Mouse (Mus musculus): Measurements from ENCODE around the gene Fads3. TPM values are rescaled to one million over a fixed set of nuclear protein-coding genes. Genes with fewer than 3 reads are reported as not detected.
A peak's percentile ranks its signal among the peaks of the same experiment; 100 is the strongest.

Fads3 gene
- polyA plus RNA-seq, 1 experiment from 2014 or later: 9.1 TPM

GRCm38 (mm10) chr19:10042232-10042631, 863 bp downstream of the Fads3 start:
- ATAC-seq: peak; percentile 18
- H3K4me3 ChIP-seq (replicated peaks): peak overlapping the region; percentile 69
- no peaks in the 10 kb centered on the region for H3K9me3 ChIP-seq
- peaks cover 23% of the 10 kb centered on the region for H3K27me3 ChIP-seq
- peak overlapping the region; percentile 72 for H3K9ac ChIP-seq (replicated peaks)
- H3K27ac ChIP-seq: no peak overlapping the region
- no peaks in the 10 kb centered on the region for H3K36me3 ChIP-seq
- H3K4me1 ChIP-seq (replicated peaks): peaks cover 23% of the 10 kb centered on the region
- 52% methylated on average over 6 of the region's 6 CpGs for WGBS
- H3K4me2 ChIP-seq (replicated peaks): peak overlapping the region; percentile 99

GRCm38 (mm10) chr19:10042816-10043215, 1.4 kb downstream of the Fads3 start:
- Histone ChIP-seq H3K4me3 (replicated peaks) (peak overlapping the region; percentile 69), H3K27me3 (peaks cover 23% of the 10 kb centered on the region), H3K36me3 (no peaks in the 10 kb centered on the region), H3K4me1 (replicated peaks) (peaks cover 23% of the 10 kb centered on the region), H3K9ac (replicated peaks) (no peak overlapping the region), H3K4me2 (replicated peaks) (peak overlapping the region; percentile 99), H3K9me3 (no peaks in the 10 kb centered on the region), H3K27ac (no peak overlapping the region)
- 88% methylated on average over 4 of the region's 4 CpGs for WGBS
- ATAC-seq: no peak

GRCm38 (mm10) chr19:10043643-10044042, 2.3 kb downstream of the Fads3 start:
- 0 out of 2 replicates have a peak overlapping the region, but pooled peaks have one; percentile 5 for H3K4me2 ChIP-seq (replicated peaks)
- no peak overlapping the region for H3K4me3 ChIP-seq (replicated peaks)
- H3K9me3 ChIP-seq: no peaks in the 10 kb centered on the region
- H3K4me1 ChIP-seq (replicated peaks): peaks cover 23% of the 10 kb centered on the region
- no peak for ATAC-seq
- H3K36me3 ChIP-seq: no peaks in the 10 kb centered on the region
- H3K27ac ChIP-seq: no peak overlapping the region
- H3K27me3 ChIP-seq: peaks cover 23% of the 10 kb centered on the region
- H3K9ac ChIP-seq (replicated peaks): no peak overlapping the region

GRCm38 (mm10) chr19:10045707-10046106, 4.3 kb downstream of the Fads3 start:
- Histone ChIP-seq H3K27ac (no peak overlapping the region), H3K36me3 (no peaks in the 10 kb centered on the region), H3K4me1 (replicated peaks) (peaks cover 18% of the 10 kb centered on the region), H3K9ac (replicated peaks) (no peak overlapping the region), H3K4me2 (replicated peaks) (no peak overlapping the region), H3K4me3 (replicated peaks) (no peak overlapping the region), H3K27me3 (peaks cover 11% of the 10 kb centered on the region), H3K9me3 (no peaks in the 10 kb centered on the region)
- no peak for ATAC-seq
- WGBS: 84% methylated on average over 2 of the region's 2 CpGs

- H3K9me3 ChIP-seq: no peaks in the 10 kb centered on the region
- H3K4me2 ChIP-seq (replicated peaks): no peak overlapping the region
- WGBS: 78% methylated on average over 4 of the region's 4 CpGs
- H3K4me3 ChIP-seq (replicated peaks): no peak overlapping the region
- no peaks in the 10 kb centered on the region for H3K36me3 ChIP-seq
- H3K27ac ChIP-seq: no peak overlapping the region
- peaks cover 8% of the 10 kb centered on the region; the same call in 1 of the 2 replicates for H3K27me3 ChIP-seq
- H3K4me1 ChIP-seq (replicated peaks): peaks cover 12% of the 10 kb centered on the region
- ATAC-seq: no peak
- H3K9ac ChIP-seq (replicated peaks): no peak overlapping the region
Measured at GRCm38 (mm10) chr19:10046346-10046745, 5.0 kb downstream of the Fads3 start.

GRCm38 (mm10) chr19:10046983-10047382, 5.6 kb downstream of the Fads3 start:
- WGBS: 68% methylated on average over 3 of the region's 3 CpGs
- Histone ChIP-seq H3K9ac (replicated peaks) (no peak overlapping the region), H3K27ac (no peak overlapping the region), H3K9me3 (no peaks in the 10 kb centered on the region), H3K4me3 (replicated peaks) (no peak overlapping the region), H3K36me3 (no peaks in the 10 kb centered on the region), H3K27me3 (peaks cover 8% of the 10 kb centered on the region; the same call in 1 of the 2 replicates), H3K4me2 (replicated peaks) (no peak overlapping the region), H3K4me1 (replicated peaks) (peaks cover 7% of the 10 kb centered on the region)
- ATAC-seq: no peak

- Histone ChIP-seq H3K4me1 (replicated peaks) (no peaks in the 10 kb centered on the region), H3K27me3 (no peaks in the 10 kb centered on the region), H3K36me3 (0 out of 2 replicates have a peak, but pooled peaks cover 3% of the 10 kb centered on the region), H3K4me3 (replicated peaks) (no peak overlapping the region), H3K9ac (replicated peaks) (no peak overlapping the region), H3K4me2 (replicated peaks) (no peak overlapping the region), H3K27ac (no peak overlapping the region), H3K9me3 (no peaks in the 10 kb centered on the region)
- ATAC-seq: no peak
Measured at GRCm38 (mm10) chr19:10049533-10049932, 8.2 kb downstream of the Fads3 start.

GRCm38 (mm10) chr19:10050438-10050837, 9.1 kb downstream of the Fads3 start:
- H3K36me3 ChIP-seq: 0 out of 2 replicates have a peak, but pooled peaks cover 3% of the 10 kb centered on the region
- WGBS: 78% methylated on average over 2 of the region's 2 CpGs
- no peaks in the 10 kb centered on the region for H3K4me1 ChIP-seq (replicated peaks)
- H3K27ac ChIP-seq: no peak overlapping the region
- no peak overlapping the region for H3K9ac ChIP-seq (replicated peaks)
- no peak overlapping the region for H3K4me3 ChIP-seq (replicated peaks)
- no peak overlapping the region for H3K4me2 ChIP-seq (replicated peaks)
- no peaks in the 10 kb centered on the region for H3K27me3 ChIP-seq
- H3K9me3 ChIP-seq: no peaks in the 10 kb centered on the region
- no peak for ATAC-seq

- H3K4me1 ChIP-seq (replicated peaks): no peaks in the 10 kb centered on the region
- no peak overlapping the region for H3K9ac ChIP-seq (replicated peaks)
- no peaks in the 10 kb centered on the region for H3K27me3 ChIP-seq
- H3K27ac ChIP-seq: no peak overlapping the region
- ATAC-seq: no peak
- no peak overlapping the region for H3K4me3 ChIP-seq (replicated peaks)
- H3K36me3 ChIP-seq: 0 out of 2 replicates have a peak, but pooled peaks cover 3% of the 10 kb centered on the region
- WGBS: 94% methylated on average over 4 of the region's 4 CpGs
- H3K9me3 ChIP-seq: no peaks in the 10 kb centered on the region
- no peak overlapping the region for H3K4me2 ChIP-seq (replicated peaks)
Measured at GRCm38 (mm10) chr19:10052698-10053097, 11.3 kb downstream of the Fads3 start.

GRCm38 (mm10) chr19:10053692-10054260, 12.4 kb downstream of the Fads3 start:
- Histone ChIP-seq H3K27ac (no peak overlapping the region), H3K4me1 (replicated peaks) (no peaks in the 10 kb centered on the region), H3K36me3 (0 out of 2 replicates have a peak, but pooled peaks cover 3% of the 10 kb centered on the region), H3K9me3 (no peaks in the 10 kb centered on the region), H3K4me3 (replicated peaks) (no peak overlapping the region), H3K9ac (replicated peaks) (no peak overlapping the region), H3K4me2 (replicated peaks) (no peak overlapping the region), H3K27me3 (no peaks in the 10 kb centered on the region)
- WGBS: 92% methylated on average over 10 of the region's 10 CpGs
- ATAC-seq: no peak

- no peak overlapping the region for H3K9ac ChIP-seq (replicated peaks)
- no peak for ATAC-seq
- 87% methylated on average over 6 of the region's 6 CpGs for WGBS
- H3K4me3 ChIP-seq (replicated peaks): no peak overlapping the region
- no peaks in the 10 kb centered on the region for H3K27me3 ChIP-seq
- no peak overlapping the region for H3K4me2 ChIP-seq (replicated peaks)
- no peak overlapping the region for H3K27ac ChIP-seq
- no peaks in the 10 kb centered on the region for H3K4me1 ChIP-seq (replicated peaks)
- 0 out of 2 replicates have a peak, but pooled peaks cover 3% of the 10 kb centered on the region for H3K36me3 ChIP-seq
- H3K9me3 ChIP-seq: no peaks in the 10 kb centered on the region
Measured at GRCm38 (mm10) chr19:10054361-10055075, 13.1 kb downstream of the Fads3 start.

- H3K9ac ChIP-seq (replicated peaks): no peak overlapping the region
- no peak overlapping the region for H3K4me3 ChIP-seq (replicated peaks)
- no peak overlapping the region for H3K4me2 ChIP-seq (replicated peaks)
- no peaks in the 10 kb centered on the region for H3K9me3 ChIP-seq
- 93% methylated on average over 3 of the region's 3 CpGs for WGBS
- H3K27ac ChIP-seq: no peak overlapping the region
- H3K27me3 ChIP-seq: no peaks in the 10 kb centered on the region
- 0 out of 2 replicates have a peak, but pooled peaks cover 3% of the 10 kb centered on the region for H3K36me3 ChIP-seq
- H3K4me1 ChIP-seq (replicated peaks): no peaks in the 10 kb centered on the region
- ATAC-seq: no peak
Measured at GRCm38 (mm10) chr19:10055261-10055660, 13.9 kb downstream of the Fads3 start.

Measured in midbrain, embryonic 13.5 days (tissue).